Mouse (Mus musculus): ENCODE results near the gene Slc9a6. TPM values are rescaled to one million over a fixed set of nuclear protein-coding genes. Genes with fewer than 3 reads are reported as not detected.

Slc9a6 gene
- polyA plus RNA-seq, 1 experiment from 2014 or later, result 11.7 TPM

DNA sequence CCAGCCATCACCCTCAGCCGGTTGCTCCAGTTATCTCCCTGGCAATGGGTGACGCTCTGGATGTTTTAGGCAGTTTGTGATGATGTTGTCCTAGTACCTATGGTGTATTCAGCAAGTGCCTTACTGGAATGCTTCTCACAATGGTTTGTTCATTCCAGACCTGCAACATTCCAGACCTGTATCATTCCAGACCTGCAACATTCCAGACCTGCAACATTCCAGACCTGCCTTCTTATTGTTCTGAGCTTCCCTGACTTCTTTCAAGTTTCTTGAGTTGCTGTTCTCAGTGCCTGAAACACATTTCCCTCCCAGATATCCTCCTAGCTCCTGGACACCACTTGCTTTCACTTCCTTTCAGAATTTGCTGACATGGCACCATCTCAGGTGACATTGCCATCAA, 85.0 kb downstream of the Slc9a6 start:
- Histone ChIP-seq H3K9me3 (ENCODE audit: control insufficient read depth) (no peaks in the 10 kb centered on the region), H3K36me3 (ENCODE audit: control insufficient read depth, insufficient read depth) (no peaks in the 10 kb centered on the region), H3K27me3 (replicated peaks; ENCODE audit: control insufficient read depth, insufficient read depth, low read length) (no peaks in the 10 kb centered on the region), H3K4me1 (replicated peaks; ENCODE audit: control insufficient read depth, insufficient read depth, low read length) (no peaks in the 10 kb centered on the region), H3K4me2 (replicated peaks; ENCODE audit: low read depth) (no peak overlapping the region), H3K27ac (ENCODE audit: low read depth, low read length) (no peak overlapping the region), H3K4me3 (ENCODE audit: low read depth, low read length) (no peak overlapping the region), H3K9ac (ENCODE audit: low read depth, low read length) (no peak overlapping the region)
- no peak for ATAC-seq
- whole genome bisulfite sequencing, result 70% methylated on average over 2 of the region's 2 CpGs
- TF ChIP-seq CTCF (IDR thresholded peaks at IDR 0.05; ENCODE audit: low read depth), result no peak

DNA sequence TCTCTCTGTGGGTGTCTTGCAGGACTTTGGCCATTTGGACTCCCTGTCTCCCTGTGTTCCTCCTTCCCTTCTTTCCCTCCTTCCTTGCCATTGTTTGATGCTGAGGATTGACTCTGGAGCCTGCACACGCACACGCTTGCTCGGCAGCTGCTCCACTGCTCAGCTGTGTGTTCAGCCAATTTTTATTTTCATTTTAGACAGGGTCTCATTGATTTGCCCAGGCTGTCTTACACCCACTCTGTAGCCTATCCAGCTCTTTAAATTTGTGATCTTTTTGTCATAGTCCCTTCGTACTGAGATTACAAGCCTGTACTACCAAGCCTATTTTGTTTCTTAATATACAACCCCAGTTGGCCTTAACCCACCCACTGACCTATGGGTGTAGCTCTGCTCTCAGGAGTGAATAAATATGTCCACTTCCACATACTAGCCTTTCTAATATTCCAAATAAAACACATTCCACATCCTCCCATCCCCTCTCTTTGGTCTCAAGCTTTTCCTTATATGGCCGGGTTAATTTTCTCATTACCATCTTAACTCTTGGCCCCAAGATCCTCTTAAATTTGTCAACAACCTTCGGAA, 87.7 kb downstream of the Slc9a6 start:
- Histone ChIP-seq H3K36me3 (ENCODE audit: control insufficient read depth, insufficient read depth) (no peaks in the 10 kb centered on the region), H3K27ac (ENCODE audit: low read depth, low read length) (no peak overlapping the region), H3K4me2 (replicated peaks; ENCODE audit: low read depth) (no peak overlapping the region), H3K9ac (ENCODE audit: low read depth, low read length) (no peak overlapping the region), H3K27me3 (replicated peaks; ENCODE audit: control insufficient read depth, insufficient read depth, low read length) (no peaks in the 10 kb centered on the region), H3K4me1 (replicated peaks; ENCODE audit: control insufficient read depth, insufficient read depth, low read length) (no peaks in the 10 kb centered on the region), H3K9me3 (ENCODE audit: control insufficient read depth) (no peaks in the 10 kb centered on the region), H3K4me3 (ENCODE audit: low read depth, low read length) (no peak overlapping the region)
- ATAC-seq, result no peak
- WGBS, result 68% methylated on average over 6 of the region's 6 CpGs
- TF ChIP-seq CTCF (IDR thresholded peaks at IDR 0.05; ENCODE audit: low read depth), result no peak

DNA sequence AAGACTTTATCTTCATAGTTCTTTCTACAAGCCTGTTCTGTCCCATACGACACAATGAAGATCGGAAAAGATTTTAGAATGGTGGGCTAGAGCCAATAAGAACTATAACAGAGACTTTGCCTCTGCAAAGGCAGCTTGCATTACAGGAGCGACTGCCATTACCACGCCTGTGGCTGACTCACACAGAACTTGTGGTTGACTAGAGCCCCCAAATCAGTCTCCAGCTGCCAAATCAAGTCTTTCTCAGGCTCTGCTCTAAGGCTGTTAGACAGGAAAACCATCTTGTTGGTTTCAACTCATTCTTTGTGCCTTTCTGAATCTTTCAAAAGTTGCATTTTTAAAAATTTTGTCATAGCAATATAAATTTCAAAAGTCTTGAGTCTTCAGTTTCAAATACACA, 88.3 kb downstream of the Slc9a6 start:
- ATAC-seq, result no peak
- H3K4me1 ChIP-seq (replicated peaks; ENCODE audit: control insufficient read depth, insufficient read depth, low read length), result no peaks in the 10 kb centered on the region
- H3K27ac ChIP-seq (ENCODE audit: low read depth, low read length), result no peak overlapping the region
- no peaks in the 10 kb centered on the region for H3K27me3 ChIP-seq (replicated peaks; ENCODE audit: control insufficient read depth, insufficient read depth, low read length)
- H3K9me3 ChIP-seq (ENCODE audit: control insufficient read depth), result no peaks in the 10 kb centered on the region
- H3K4me2 ChIP-seq (replicated peaks; ENCODE audit: low read depth), result no peak overlapping the region
- no peaks in the 10 kb centered on the region for H3K36me3 ChIP-seq (ENCODE audit: control insufficient read depth, insufficient read depth)
- no peak for TF ChIP-seq CTCF (IDR thresholded peaks at IDR 0.05; ENCODE audit: low read depth)
- no peak overlapping the region for H3K9ac ChIP-seq (ENCODE audit: low read depth, low read length)
- no peak overlapping the region for H3K4me3 ChIP-seq (ENCODE audit: low read depth, low read length)
- WGBS, result 77% methylated on average over 4 of the region's 4 CpGs

DNA sequence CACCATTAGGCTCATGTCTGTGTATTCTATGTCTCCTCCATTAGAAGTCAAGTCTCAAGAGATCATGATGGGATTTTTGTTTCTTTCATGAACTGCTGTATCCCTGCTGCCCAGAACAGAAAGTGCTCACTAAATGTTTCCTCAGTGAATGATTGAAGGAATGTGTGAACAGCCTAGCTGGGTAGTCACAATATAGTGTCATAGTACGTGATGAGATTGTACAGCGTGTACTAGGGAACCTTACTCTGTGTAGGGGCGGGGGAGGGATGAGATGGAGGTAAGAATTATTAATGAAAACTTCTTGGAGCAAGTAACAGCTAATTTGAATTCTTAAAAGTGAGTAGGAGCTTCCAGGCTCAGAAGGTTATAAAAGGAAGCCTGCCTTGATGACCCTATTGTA, 91.7 kb downstream of the Slc9a6 start:
- Histone ChIP-seq H3K36me3 (ENCODE audit: control insufficient read depth, insufficient read depth) (no peaks in the 10 kb centered on the region), H3K27ac (ENCODE audit: low read depth, low read length) (no peak overlapping the region), H3K4me1 (replicated peaks; ENCODE audit: control insufficient read depth, insufficient read depth, low read length) (no peaks in the 10 kb centered on the region), H3K4me2 (replicated peaks; ENCODE audit: low read depth) (no peak overlapping the region), H3K27me3 (replicated peaks; ENCODE audit: control insufficient read depth, insufficient read depth, low read length) (no peaks in the 10 kb centered on the region), H3K9ac (ENCODE audit: low read depth, low read length) (no peak overlapping the region), H3K9me3 (ENCODE audit: control insufficient read depth) (no peaks in the 10 kb centered on the region), H3K4me3 (ENCODE audit: low read depth, low read length) (no peak overlapping the region)
- WGBS, result 63% methylated on average over 3 of the region's 3 CpGs
- no peak for TF ChIP-seq CTCF (IDR thresholded peaks at IDR 0.05; ENCODE audit: low read depth)
- no peak for ATAC-seq

DNA sequence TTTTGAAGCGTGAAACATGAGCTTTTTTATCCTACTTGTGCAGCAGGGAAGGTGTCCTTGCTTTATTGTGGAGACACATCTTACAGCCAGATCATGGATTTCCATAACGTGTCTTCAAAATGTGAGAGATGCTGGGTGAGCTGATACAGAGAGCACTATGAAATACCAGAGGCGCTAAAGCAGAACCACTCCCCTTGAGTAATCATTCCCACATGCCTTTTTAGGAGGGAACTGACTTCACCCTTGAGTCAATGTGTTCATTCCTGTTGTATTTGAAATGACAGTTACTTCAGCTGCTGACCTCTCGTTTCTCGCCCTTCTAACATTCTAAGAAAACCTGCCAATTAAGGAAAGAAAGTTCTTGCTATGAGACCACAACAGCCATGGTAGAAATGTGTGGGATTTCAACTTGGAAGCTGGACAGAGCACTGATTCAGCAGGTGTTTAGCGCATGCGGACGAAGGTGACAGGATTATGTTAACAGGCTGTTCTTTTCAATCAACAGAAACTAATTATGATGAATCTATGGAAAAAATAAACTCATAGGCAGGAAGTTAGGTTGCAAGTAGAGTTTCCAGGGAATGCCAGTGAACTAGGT, 94.5 kb downstream of the Slc9a6 start:
- Histone ChIP-seq H3K9ac (ENCODE audit: low read depth, low read length) (no peak overlapping the region), H3K4me3 (ENCODE audit: low read depth, low read length) (no peak overlapping the region), H3K4me1 (replicated peaks; ENCODE audit: control insufficient read depth, insufficient read depth, low read length) (no peaks in the 10 kb centered on the region), H3K4me2 (replicated peaks; ENCODE audit: low read depth) (no peak overlapping the region), H3K36me3 (ENCODE audit: control insufficient read depth, insufficient read depth) (no peaks in the 10 kb centered on the region), H3K27ac (ENCODE audit: low read depth, low read length) (no peak overlapping the region), H3K9me3 (ENCODE audit: control insufficient read depth) (no peaks in the 10 kb centered on the region), H3K27me3 (replicated peaks; ENCODE audit: control insufficient read depth, insufficient read depth, low read length) (no peaks in the 10 kb centered on the region)
- no peak for ATAC-seq
- 77% methylated on average over 8 of the region's 8 CpGs for WGBS
- TF ChIP-seq CTCF (IDR thresholded peaks at IDR 0.05; ENCODE audit: low read depth), result no peak

DNA sequence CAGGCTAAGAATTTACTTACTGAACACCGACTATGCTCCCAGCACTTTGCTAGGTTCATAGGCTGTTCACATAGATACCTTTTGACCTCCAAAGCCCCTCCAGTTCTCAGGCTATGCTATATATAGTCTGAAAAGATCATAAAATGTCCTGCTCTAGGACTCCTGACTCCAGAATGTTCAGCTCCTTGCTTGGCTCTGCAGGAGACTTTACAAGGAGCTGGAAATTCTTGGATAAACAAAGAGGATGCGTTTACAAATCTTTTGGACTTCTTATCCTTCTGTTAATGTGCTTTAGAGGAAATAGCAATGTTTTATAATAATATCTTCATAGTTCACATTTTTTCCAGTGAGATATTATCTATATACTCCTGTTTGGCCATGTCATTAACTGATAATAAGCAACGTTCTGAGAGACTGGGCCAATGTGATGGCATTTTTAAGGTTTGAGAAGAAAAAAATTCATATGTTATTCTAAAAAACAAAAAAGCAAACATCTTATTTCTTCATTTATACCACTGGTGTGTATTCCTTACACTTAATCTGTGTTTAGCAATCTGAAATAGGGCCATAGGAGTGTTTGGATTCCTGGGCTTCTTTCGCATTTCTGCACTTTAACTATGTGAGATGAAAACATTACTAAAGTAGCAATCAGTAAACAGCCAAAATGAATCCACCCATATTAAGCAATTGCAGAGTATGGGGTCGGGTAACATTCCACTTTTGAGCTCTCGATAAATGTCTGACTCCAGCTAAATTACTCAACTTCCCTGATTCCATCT, 99.2 kb downstream of the Slc9a6 start:
- H3K4me3 ChIP-seq (ENCODE audit: low read depth, low read length), result no peak overlapping the region
- no peaks in the 10 kb centered on the region for H3K9me3 ChIP-seq (ENCODE audit: control insufficient read depth)
- H3K4me2 ChIP-seq (replicated peaks; ENCODE audit: low read depth), result no peak overlapping the region
- WGBS, result 60% methylated on average over 6 of the region's 6 CpGs
- H3K36me3 ChIP-seq (ENCODE audit: control insufficient read depth, insufficient read depth), result no peaks in the 10 kb centered on the region
- ATAC-seq, result no peak
- no peak for TF ChIP-seq CTCF (IDR thresholded peaks at IDR 0.05; ENCODE audit: low read depth)
- H3K27me3 ChIP-seq (replicated peaks; ENCODE audit: control insufficient read depth, insufficient read depth, low read length), result no peaks in the 10 kb centered on the region
- no peak overlapping the region for H3K9ac ChIP-seq (ENCODE audit: low read depth, low read length)
- H3K27ac ChIP-seq (ENCODE audit: low read depth, low read length), result no peak overlapping the region
- no peaks in the 10 kb centered on the region for H3K4me1 ChIP-seq (replicated peaks; ENCODE audit: control insufficient read depth, insufficient read depth, low read length)

Measured in intestine, postnatal 0 days (tissue).